Mouse (Mus musculus) lung, embryonic 15.5 days (tissue): ENCODE measurements around the gene Pnp. TPM values are rescaled to one million over a fixed set of nuclear protein-coding genes. Genes with fewer than 3 reads are reported as not detected.
A peak's percentile ranks its signal among the peaks of the same experiment; 100 is the strongest.
"Not testable (repeated sequence)": the region's sequence is repeated elsewhere in the genome, so short reads cannot be mapped to it uniquely, and the experiment has no call there.

Experiments
- ATAC-seq: fragments of 200-750 bp; cut with Nextera tagmentation; 2 replicates; pipeline ENCODE4 v1.8.0; 2017; ENCODE audit warnings: moderate number of reproducible peaks, borderline replicate concordance; ENCODE audit not compliant: low FRiP score, low TSS enrichment; ENCODE audit errors: extremely low read depth
- H3K27ac ChIP-seq: fragments of 300-500 bp; sonication (generic); 2 replicates; pipeline ENCODE4 v1.5.1; 2015; ENCODE audit warnings: moderate library complexity, mild to moderate bottlenecking, inconsistent platforms
- H3K27me3 ChIP-seq: fragments of 300-500 bp; sonication (generic); 2 replicates; pipeline ENCODE4 v1.6.1; 2015; ENCODE audit warnings: inconsistent platforms
- H3K36me3 ChIP-seq: fragments of 300-500 bp; sonication (generic); 2 replicates; pipeline ENCODE4 v1.6.1; 2015; ENCODE audit warnings: inconsistent platforms
- H3K4me1 ChIP-seq: fragments of 300-500 bp; sonication (generic); 2 replicates; pipeline ENCODE4 v1.6.1; 2015; ENCODE audit warnings: inconsistent platforms
- H3K4me2 ChIP-seq: fragments of 300-500 bp; sonication (generic); 2 replicates; pipeline ENCODE4 v1.6.1; 2015; ENCODE audit warnings: inconsistent platforms, mild to moderate bottlenecking, moderate library complexity
- H3K4me3 ChIP-seq: fragments of 300-500 bp; sonication (generic); 2 replicates; pipeline ENCODE4 v1.5.1; 2015; ENCODE audit warnings: mild to moderate bottlenecking, inconsistent platforms
- H3K9ac ChIP-seq: fragments of 300-500 bp; sonication (generic); 2 replicates; pipeline ENCODE4 v1.6.1; 2015; ENCODE audit warnings: inconsistent platforms
- H3K9me3 ChIP-seq: fragments of 300-500 bp; sonication (generic); 2 replicates; pipeline ENCODE4 v1.6.1; 2016; ENCODE audit warnings: inconsistent platforms
- WGBS: fragments of 180-500 bp; shearing (Covaris S2); methylation state at CpG from one replicate; pipeline ENCODE4 v1.1.7; 2015; 5-methylcytosine and 5-hydroxymethylcytosine counted together
- polyA plus RNA-seq: library from polyadenylated mRNA; unstranded; fragments of >200 nt; fragmentation: Nextera tagmentation; extraction: Ambion mirVana; gene quantifications from 2 replicates; pipeline ENCODE4 v1.2.1, GENCODE M21; 2015

Gene Pnp
- polyA plus RNA-seq, result 68.1 and 69.5 TPM in 2 replicates

DNA sequence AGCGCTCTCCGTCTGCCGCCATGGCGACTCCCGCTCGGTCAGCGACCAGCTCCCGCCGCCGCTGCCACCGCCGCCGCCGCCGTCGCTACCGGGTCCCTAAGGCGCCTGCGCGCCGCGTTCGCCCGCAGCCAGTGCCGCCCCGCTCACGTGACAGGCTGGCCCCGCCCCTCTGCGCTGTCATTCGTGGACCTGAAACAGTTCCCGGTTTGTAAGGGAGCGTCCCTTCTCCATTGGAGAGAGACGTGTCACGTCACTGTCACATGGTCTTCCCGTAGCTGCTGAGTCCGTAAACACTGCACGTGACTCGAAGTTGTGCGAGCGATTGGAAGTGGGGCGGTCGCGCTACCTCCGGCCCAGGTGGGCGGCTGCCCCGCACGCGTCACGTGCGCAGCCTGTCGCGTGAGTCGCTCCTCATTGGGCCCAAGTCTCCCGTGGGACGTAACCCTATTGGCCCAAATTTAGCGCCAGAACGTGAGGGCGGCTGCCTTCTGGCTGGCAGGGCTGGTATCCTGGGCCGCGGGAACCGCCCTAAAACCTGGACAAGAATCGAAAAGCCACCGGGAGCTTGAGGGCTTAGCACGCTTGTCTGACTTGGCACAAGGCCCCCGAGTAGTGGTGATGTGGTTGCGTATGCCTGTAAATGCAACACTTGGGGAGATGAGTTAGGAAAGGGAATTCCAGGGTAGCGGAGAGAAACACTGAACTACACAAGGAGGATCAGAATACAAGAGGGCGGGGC lies at the start of gene Pnp, which contains the start of gene Pip4p1:
Gene Pnp, plus strand, starts transcription at position 329 of the 739 bp plus-strand sequence.
Gene Pip4p1, minus strand, starts transcription at position 103 of the 739 bp plus-strand sequence.
- peak within 1 kb of the TSS; percentile 90 for H3K27ac ChIP-seq
- peaks cover 35% of the 10 kb centered on the region for H3K36me3 ChIP-seq
- WGBS, result under 1% methylated on average over 62 of the region's 68 CpGs
- ATAC-seq, result peak; percentile 99
- H3K4me2 ChIP-seq, result peak within 1 kb of the TSS; percentile 84
- no peaks in the 10 kb centered on the region for H3K27me3 ChIP-seq
- H3K4me3 ChIP-seq, result peak within 1 kb of the TSS; percentile 99
- no peaks in the 10 kb centered on the region for H3K9me3 ChIP-seq
- peaks cover 29% of the 10 kb centered on the region for H3K4me1 ChIP-seq
- H3K9ac ChIP-seq, result peak within 1 kb of the TSS; percentile 97

- 91% methylated on average over 8 of the region's 8 CpGs for WGBS
- Histone ChIP-seq H3K27me3 (no peaks in the 10 kb centered on the region; the same call in 1 of the 2 replicates), H3K36me3 (no peaks in the 10 kb centered on the region), H3K4me2 (no peak overlapping the region), H3K9ac (no peak overlapping the region), H3K4me1 (peaks cover 13% of the 10 kb centered on the region), H3K4me3 (no peak overlapping the region), H3K27ac (no peak overlapping the region), H3K9me3 (no peaks in the 10 kb centered on the region)
- ATAC-seq, result no peak
Observed at GRCm38 (mm10) chr14:50891621-50892020, 39.3 kb upstream of the Pnp start.

DNA sequence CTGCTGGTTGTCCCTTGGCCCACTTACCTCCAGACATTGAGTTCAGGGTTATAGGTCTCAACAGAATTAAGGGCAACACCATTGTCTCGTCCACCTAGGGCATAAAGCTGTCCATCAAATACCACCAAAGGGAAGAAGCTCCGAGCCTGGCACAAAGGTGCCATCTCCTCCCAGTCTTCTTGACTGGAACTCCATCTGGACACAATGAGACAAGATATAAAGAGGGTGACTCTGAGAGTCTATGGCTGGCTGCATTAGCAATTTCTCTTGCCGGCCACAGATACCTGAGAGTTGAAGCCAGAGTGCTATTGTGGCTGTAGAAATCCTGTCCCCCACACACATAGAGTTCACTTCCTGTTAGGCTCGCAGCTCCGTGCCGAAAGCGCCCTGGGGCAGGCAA lies 38.8 kb upstream of the Pnp start:
- H3K36me3 ChIP-seq, result no peaks in the 10 kb centered on the region
- H3K27me3 ChIP-seq, result no peaks in the 10 kb centered on the region; the same call in 1 of the 2 replicates
- H3K9me3 ChIP-seq, result no peaks in the 10 kb centered on the region
- 81% methylated on average over 7 of the region's 7 CpGs for WGBS
- no peak overlapping the region for H3K4me2 ChIP-seq
- H3K4me3 ChIP-seq, result no peak overlapping the region
- H3K27ac ChIP-seq, result no peak overlapping the region
- ATAC-seq, result no peak
- peaks cover 17% of the 10 kb centered on the region for H3K4me1 ChIP-seq
- no peak overlapping the region for H3K9ac ChIP-seq

- Histone ChIP-seq H3K36me3 (no peaks in the 10 kb centered on the region), H3K9me3 (no peaks in the 10 kb centered on the region), H3K9ac (no peak overlapping the region), H3K27me3 (peaks cover 4% of the 10 kb centered on the region), H3K4me2 (no peak overlapping the region), H3K4me1 (peaks cover 19% of the 10 kb centered on the region), H3K27ac (no peak overlapping the region), H3K4me3 (no peak overlapping the region)
- ATAC-seq, result no peak
- 71% methylated on average over 22 of the region's 22 CpGs for WGBS
Observed at GRCm38 (mm10) chr14:50892541-50893459, 38.1 kb upstream of the Pnp start.

- no peak overlapping the region for H3K4me3 ChIP-seq
- H3K27ac ChIP-seq, result no peak overlapping the region
Observed at GRCm38 (mm10) chr14:50895407-50895806, 35.5 kb upstream of the Pnp start.

DNA sequence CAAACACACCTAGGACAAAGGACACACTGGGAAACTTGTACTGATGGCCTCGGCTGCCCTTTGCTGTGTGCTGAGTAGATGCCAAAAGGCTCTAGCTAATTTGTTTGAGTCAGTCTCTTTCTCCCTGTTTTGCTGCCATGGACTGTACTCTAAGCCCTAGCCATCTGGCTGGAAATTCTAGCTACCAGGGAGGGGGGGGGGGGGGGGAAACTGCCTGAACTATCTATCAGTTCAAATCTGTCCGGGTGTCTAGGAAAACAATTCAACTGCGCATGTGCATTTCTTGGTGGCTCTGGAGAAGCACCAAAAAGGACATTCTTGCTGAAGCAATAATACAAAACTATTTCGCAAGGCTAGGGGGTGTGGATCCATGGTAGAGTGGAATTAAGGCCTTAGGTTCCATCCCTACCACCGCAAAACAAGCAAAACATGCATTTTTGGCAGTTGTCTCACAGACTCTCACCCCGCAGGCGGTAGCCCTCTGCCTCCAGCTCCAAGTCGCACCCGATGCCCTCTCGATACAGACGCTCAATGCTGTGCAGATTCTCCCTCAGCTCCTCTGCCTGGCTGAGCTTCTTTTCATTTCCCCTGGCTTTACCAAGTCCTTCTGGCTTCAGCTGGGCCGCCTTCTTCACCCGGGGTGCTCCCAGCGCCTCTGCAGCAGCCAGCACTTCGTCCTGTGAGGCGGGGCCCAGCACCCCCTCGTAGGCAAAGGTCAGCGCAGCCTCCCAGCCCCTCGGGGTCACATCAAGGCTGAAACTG lies 34.7 kb upstream of the Pnp start:
- Histone ChIP-seq H3K9me3 (no peaks in the 10 kb centered on the region), H3K4me3 (peak overlapping the region; percentile 36), H3K4me2 (peak overlapping the region; percentile 70), H3K4me1 (peaks cover 19% of the 10 kb centered on the region), H3K27me3 (peaks cover 5% of the 10 kb centered on the region), H3K9ac (peak overlapping the region; percentile 28), H3K27ac (no peak overlapping the region), H3K36me3 (no peaks in the 10 kb centered on the region)
- peak; percentile 78 for ATAC-seq
- 12% methylated on average over 19 of the region's 19 CpGs for WGBS

More at GRCm38 (mm10) chr14:50895407-50895806, 35.5 kb upstream of the Pnp start:
- Histone ChIP-seq H3K4me2 (no peak overlapping the region), H3K4me1 (peaks cover 19% of the 10 kb centered on the region), H3K9me3 (no peaks in the 10 kb centered on the region), H3K36me3 (no peaks in the 10 kb centered on the region), H3K27me3 (peaks cover 5% of the 10 kb centered on the region), H3K9ac (no peak overlapping the region)
- ATAC-seq, result no peak

- H3K9ac ChIP-seq, result peak overlapping the region; percentile 28
- peak overlapping the region; percentile 70 for H3K4me2 ChIP-seq
- peak overlapping the region; percentile 36 for H3K4me3 ChIP-seq
- no peaks in the 10 kb centered on the region for H3K36me3 ChIP-seq
- H3K4me1 ChIP-seq, result peaks cover 19% of the 10 kb centered on the region
- peaks cover 5% of the 10 kb centered on the region for H3K27me3 ChIP-seq
- ATAC-seq, result peak; percentile 32; the same call in 1 of the 2 replicates
- H3K27ac ChIP-seq, result no peak overlapping the region
- no peaks in the 10 kb centered on the region for H3K9me3 ChIP-seq
- WGBS, result 18% methylated on average over 23 of the region's 23 CpGs
Observed at GRCm38 (mm10) chr14:50896747-50897373, 34.0 kb upstream of the Pnp start.

GRCm38 (mm10) chr14:50897374-50897765 lies 33.5 kb upstream of the Pnp start, which contains the start of gene Klhl33:
TSS of gene Klhl33 (minus strand) at chr14:50897507.
- Histone ChIP-seq H3K27me3 (peaks cover 5% of the 10 kb centered on the region), H3K4me3 (peak within 1 kb of the TSS; percentile 36), H3K9ac (peak within 1 kb of the TSS; percentile 28), H3K9me3 (no peaks in the 10 kb centered on the region), H3K4me1 (peaks cover 19% of the 10 kb centered on the region), H3K4me2 (peak within 1 kb of the TSS; percentile 70), H3K36me3 (no peaks in the 10 kb centered on the region), H3K27ac (no peak within 1 kb of the TSS)
- no peak for ATAC-seq
- WGBS, result 49% methylated on average over 7 of the region's 7 CpGs

DNA sequence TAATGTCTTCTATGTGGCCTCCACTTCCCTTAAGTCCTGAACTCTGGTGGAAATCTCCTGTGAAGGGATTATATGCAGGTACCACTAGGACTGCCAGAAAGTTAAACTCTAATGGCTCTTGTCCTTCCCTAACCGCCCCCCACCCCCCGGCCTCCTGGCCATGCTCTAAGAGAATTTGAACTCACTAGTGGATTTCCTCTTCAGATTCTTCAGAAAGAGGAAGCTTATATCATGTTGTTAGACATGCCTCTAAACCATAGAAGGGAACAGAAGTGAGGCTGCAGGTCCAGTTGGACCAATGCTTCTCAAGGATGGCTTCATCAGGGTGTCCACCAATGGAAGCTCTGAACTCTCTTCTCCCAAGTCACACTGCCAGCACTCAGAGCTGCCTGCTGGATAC lies 32.9 kb upstream of the Pnp start:
- ATAC-seq, H3K9ac ChIP-seq, H3K27ac ChIP-seq, H3K4me3 ChIP-seq, H3K27me3 ChIP-seq, H3K36me3 ChIP-seq, H3K4me2 ChIP-seq, H3K9me3 ChIP-seq: not testable (repeated sequence)
- peaks cover 14% of the 10 kb centered on the region for H3K4me1 ChIP-seq
- 83% methylated on average over 2 of the region's 2 CpGs for WGBS

DNA sequence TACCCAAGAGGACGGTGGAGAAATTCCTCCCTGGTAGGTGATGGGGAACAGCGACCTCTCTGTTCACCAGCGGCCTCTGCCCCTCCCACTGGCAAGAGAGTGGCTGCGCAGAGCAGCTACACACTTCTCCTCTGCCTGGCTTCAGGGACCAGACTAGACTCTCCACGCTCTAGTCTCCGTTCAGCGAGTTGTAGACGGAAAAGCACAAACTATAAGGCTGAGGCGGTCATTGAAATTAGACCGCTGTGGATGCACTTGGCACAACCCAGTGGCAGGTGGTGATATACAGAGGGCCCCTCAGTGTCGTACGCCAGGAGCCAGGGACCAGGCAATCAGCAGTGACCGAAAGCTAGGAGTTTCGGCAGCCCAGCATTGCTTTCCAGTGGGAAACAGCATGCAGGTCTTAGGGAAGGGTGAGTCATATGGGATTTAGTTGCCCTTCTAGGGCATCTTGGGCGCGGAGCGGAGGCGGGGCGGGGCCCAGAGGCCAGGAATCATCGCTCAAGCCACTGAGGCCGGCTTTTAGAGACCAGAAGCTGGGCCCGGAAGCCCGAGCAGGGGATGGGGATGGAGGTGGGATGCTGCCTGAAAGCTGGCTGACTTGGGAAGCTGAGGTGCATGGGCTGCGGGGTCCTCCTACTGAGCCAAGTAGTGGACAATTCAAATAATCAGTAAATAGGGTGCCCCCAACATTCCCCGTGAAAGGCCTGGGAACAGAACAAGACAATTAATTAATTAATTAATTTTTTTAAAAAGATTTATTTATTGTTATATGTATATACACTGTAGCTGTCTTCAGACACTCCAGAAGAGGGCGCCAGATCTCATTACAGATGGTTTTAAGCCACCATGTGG lies 26.7 kb upstream of the Pnp start:
- H3K9ac ChIP-seq, result peak overlapping the region; percentile 31
- peak overlapping the region; percentile 40 for H3K4me3 ChIP-seq
- H3K27me3 ChIP-seq, result no peaks in the 10 kb centered on the region
- WGBS, result 4% methylated on average over 26 of the region's 26 CpGs
- no peak overlapping the region for H3K27ac ChIP-seq
- H3K9me3 ChIP-seq, result no peaks in the 10 kb centered on the region
- H3K4me2 ChIP-seq, result peak overlapping the region; percentile 78
- peaks cover 5% of the 10 kb centered on the region for H3K4me1 ChIP-seq
- ATAC-seq, result peak; percentile 67
- no peaks in the 10 kb centered on the region for H3K36me3 ChIP-seq
